Mouse (Mus musculus) cerebellum, postnatal 14 days (tissue): ENCODE results near the gene Cdip1.

ENCODE experiments used
- DNase-seq, 2 experiments: peaks; one replicate each; pipeline ENCODE4 v3.0.0; 2021; ENCODE audit warnings: mixed read lengths in 2 of 2

The Cdip1 gene

DNA sequence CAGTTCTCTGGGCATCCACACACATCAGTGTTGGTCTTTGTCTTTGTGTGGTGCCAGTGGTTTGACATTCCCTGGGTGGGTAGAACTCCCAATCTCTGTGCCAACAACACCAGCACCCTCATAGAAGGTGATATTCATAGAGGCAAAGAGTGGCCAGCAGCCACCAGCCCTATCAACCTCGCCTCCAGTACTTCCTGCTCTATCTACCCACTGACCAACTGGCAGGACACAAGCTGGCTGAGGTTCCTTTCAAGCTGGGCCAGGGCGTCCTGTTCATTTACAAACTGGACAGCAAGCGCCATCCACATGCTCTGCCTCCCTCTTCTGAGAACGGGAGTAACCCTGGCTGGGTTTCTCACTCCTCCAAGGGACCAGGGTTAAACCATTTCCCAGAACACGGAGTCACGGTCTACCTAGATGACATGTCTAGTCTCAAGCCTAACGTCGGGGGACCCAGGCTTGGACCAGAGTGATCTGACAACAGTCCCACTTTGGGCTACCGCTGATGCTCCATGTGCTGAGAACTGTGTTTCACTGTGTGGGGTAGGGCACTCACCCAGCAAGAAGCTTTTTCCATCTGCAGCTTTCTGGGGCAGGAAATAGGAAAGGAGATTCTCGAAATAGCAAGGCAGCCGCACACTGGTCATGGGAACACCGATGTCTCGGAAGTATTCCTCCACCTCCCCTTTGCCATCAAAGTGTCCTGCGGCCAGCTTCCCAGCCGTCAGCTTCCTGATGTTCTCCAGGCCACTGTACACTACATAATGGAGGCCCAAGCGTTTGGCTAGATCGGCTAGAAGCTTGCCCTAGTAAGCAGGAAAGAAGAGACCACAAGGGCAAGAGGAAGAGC is 76.0 kb downstream of the Cdip1 start:
- DNase-seq, result peak; percentile 48 to 52

- no peak for DNase-seq
Observed at GRCm38 (mm10) chr16:4711173-4711572, 78.9 kb downstream of the Cdip1 start.

DNA sequence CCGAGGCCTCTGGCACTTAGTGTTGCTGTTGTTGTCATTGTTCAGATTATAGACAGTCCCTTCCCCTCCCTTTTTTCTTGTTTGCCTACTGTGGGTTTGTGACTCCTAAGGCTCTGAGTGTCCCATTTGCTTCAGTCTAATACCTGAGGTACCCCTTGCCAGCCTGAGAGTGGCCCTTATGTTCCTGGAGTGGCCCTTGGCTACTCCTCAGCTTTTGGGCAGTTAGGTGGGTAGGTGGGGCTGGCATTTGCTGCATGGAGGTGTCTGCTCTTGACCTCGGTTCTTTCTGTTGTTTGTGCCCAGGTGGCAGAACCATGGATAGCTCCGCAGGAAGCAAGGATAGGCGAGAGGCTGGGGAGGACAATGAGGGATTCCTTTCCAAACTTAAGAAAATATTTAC is 84.6 kb downstream of the Cdip1 start:
- no peak for DNase-seq

- no peak for DNase-seq
Observed at GRCm38 (mm10) chr16:4702646-4703045, 87.4 kb downstream of the Cdip1 start.

GRCm38 (mm10) chr16:4701211-4701610 is 88.9 kb downstream of the Cdip1 start:
- no peak for DNase-seq
